21 mouse cellular contexts compared by ENCODE assay signal in genomic region chr9:98018687-98019086, GRCm38 (mm10). TPM values are rescaled to one million over a fixed set of nuclear protein-coding genes. Genes with fewer than 3 reads are reported as not detected.
DNase-seq lines count a peak whose midpoint lies in the region; ATAC-seq lines count a peak whose summit lies in the region.
"Had no signal": no experiment of that assay in that cellular context is flagged by ENCODE, and none has a peak within 500 bp of the region (broad histone marks: within the 10 kb centered on the region; RNA-seq: fewer than 3 reads in every experiment).

No protein-coding gene starts in this region.

- no peak for ATAC-seq in megakaryocyte progenitor cell, adult 5-6 weeks (replicated peaks; ENCODE audit: poor library complexity)
- no peak for ATAC-seq in CD4-positive, CD25-positive, alpha-beta regulatory T cell, adult 4 months
- ATAC-seq: forebrain, embryonic 16.5 days; liver, embryonic 12.5 days; midbrain, embryonic 13.5 days had no signal

- intact Hi-C loops in gastrocnemius, postnatal 14 days (cut with DNase I; ENCODE audit: low total_unique reads): no loop called here
- intact Hi-C loops in left cerebral cortex, postnatal 36 days (cut with DNase I): no loop called here

- peak; percentile 5 for DNase-seq in gastrocnemius, adult 18-20 months (ENCODE audit: low spot score)
- DNase-seq in gastrocnemius, postnatal 14 days: no peak
- peak; percentile 82 for DNase-seq in right cerebral cortex, adult 18-20 months
- DNase-seq in right cerebral cortex, postnatal 4 days: no peak
- DNase-seq in left cerebral cortex, postnatal 36 days (ENCODE audit: low spot score in 2 of 2): peak; percentile 55 to 75
- DNase-seq in urinary bladder, postnatal 25 days (ENCODE audit: low spot score): no peak
- DNase-seq: adrenal gland, adult 2 months; cerebellum, adult 18-20 months; heart, postnatal 4 days; kidney, adult 18-20 months; kidney, postnatal 10 days; lung, embryonic 14.5 days; lung, postnatal 4 days; thymus, postnatal 36 days had no signal

RNA-seq across cellular contexts. Expression of gene Clstn2, which starts 14.3 kb away (rescaled TPM):
- under 1 TPM; 0.41 to 0.74 TPM for total RNA-seq in gastrocnemius, adult 18-20 months (2021)
- 1 to 10 TPM; 2.6 to 2.7 TPM for total RNA-seq in gastrocnemius, postnatal 14 days (2021)
- 10 to 100 TPM; 83.0 to 89.2 TPM for total RNA-seq in left cerebral cortex, postnatal 36 days (2021)
- total RNA-seq in megakaryocyte progenitor cell, adult 5-6 weeks (2015): not detected in 2 replicates
- total RNA-seq in megakaryocyte progenitor cell, adult 5-6 weeks (2017): not detected in 2 replicates
- not detected for polyA plus RNA-seq in CD4-positive, CD25-positive, alpha-beta regulatory T cell, adult 4 months (2017; shearing (Covaris generic))
- total RNA-seq: common myeloid progenitor, adult 5-6 weeks had no signal
- polyA plus RNA-seq: erythroblast, embryonic 14.5 days had no signal

Comparison
In these comparisons a context has a peak if more than half of its experiments do, and no peak if none do; other contexts are left out.
1. DNase-seq: peak in gastrocnemius, adult 18-20 months (single experiment), right cerebral cortex, adult 18-20 months (single experiment) and left cerebral cortex, postnatal 36 days (2 of 2); none in gastrocnemius, postnatal 14 days (single experiment), right cerebral cortex, postnatal 4 days (single experiment) and urinary bladder, postnatal 25 days (single experiment).
2. RNA of gene Clstn2, which starts 14.3 kb away (total RNA-seq): 83.0 to 89.2 TPM in left cerebral cortex, postnatal 36 days; 2.6 to 2.7 TPM in gastrocnemius, postnatal 14 days, 0.41 to 0.74 TPM in gastrocnemius, adult 18-20 months and not detected in megakaryocyte progenitor cell, adult 5-6 weeks; every median in the first group is over 10 times any median in the second.